Mouse (Mus musculus) midbrain, postnatal 0 days (tissue): ENCODE measurements around the gene Cpn1. TPM values are rescaled to one million over a fixed set of nuclear protein-coding genes. Genes with fewer than 3 reads are reported as not detected.

ENCODE experiments used
- ATAC-seq: fragments of 200-750 bp; cut with Nextera tagmentation; 2 replicates; pipeline ENCODE4 v1.8.0; 2017; ENCODE audit warnings: moderate number of reproducible peaks, mild to moderate bottlenecking, moderate TSS enrichment, moderate library complexity; ENCODE audit not compliant: low FRiP score
- DNase-seq: peaks from one replicate; pipeline ENCODE4 v3.0.0-alpha.2; 2015; ENCODE audit warnings: low spot score
- H3K27ac ChIP-seq: fragments of 300-500 bp; sonication (generic); 2 replicates; pipeline ENCODE4 v1.5.1; 2014; ENCODE audit warnings: low read depth, mild to moderate bottlenecking, low read length, mixed read lengths
- H3K27me3 ChIP-seq: fragments of 300-500 bp; sonication (generic); 2 replicates; pipeline ENCODE4 v1.6.1; 2014; ENCODE audit warnings: low read length, control low read depth, mixed read lengths; ENCODE audit not compliant: insufficient read depth
- H3K36me3 ChIP-seq: fragments of 300-500 bp; sonication (generic); 2 replicates; pipeline ENCODE4 v1.6.1; 2014; ENCODE audit warnings: low read length, control low read depth, mixed read lengths; ENCODE audit not compliant: insufficient read depth
- H3K4me1 ChIP-seq: fragments of 300-500 bp; sonication (generic); 2 replicates; pipeline ENCODE4 v1.6.1; 2014; ENCODE audit warnings: mild to moderate bottlenecking, control low read depth, antibody characterized with exemption, low read length, mixed read lengths; ENCODE audit not compliant: insufficient read depth
- H3K4me2 ChIP-seq: fragments of 300-500 bp; sonication (generic); 2 replicates; pipeline ENCODE4 v1.6.1; 2014; ENCODE audit warnings: low read depth, mild to moderate bottlenecking, low read length, mixed read lengths; ENCODE audit not compliant: poor library complexity, severe bottlenecking
- H3K4me3 ChIP-seq: fragments of 300-500 bp; sonication (generic); 2 replicates; pipeline ENCODE4 v1.5.1; 2014; ENCODE audit warnings: low read depth, mild to moderate bottlenecking, low read length, moderate library complexity
- H3K9ac ChIP-seq: fragments of 300-500 bp; sonication (generic); replicated peaks from 2 replicates; pipeline ENCODE4 v1.6.1; 2014; ENCODE audit warnings: mild to moderate bottlenecking, low read length, moderate library complexity, mixed read lengths; ENCODE audit not compliant: poor library complexity, severe bottlenecking
- H3K9me3 ChIP-seq: fragments of 300-500 bp; sonication (generic); 2 replicates; pipeline ENCODE4 v1.6.1; 2016; ENCODE audit warnings: low read length, control low read depth
- CTCF ChIP-seq: IDR thresholded peaks from 2 replicates; pipeline ENCODE4 v1.5.1; 2016; ENCODE audit warnings: antibody characterized with exemption, mild to moderate bottlenecking
- WGBS: fragments of 180-500 bp; shearing (Covaris S2); extraction: QIAGEN DNeasy Blood & Tissue Kit; methylation state at CpG from one replicate; pipeline ENCODE4 v1.1.7; 2014; 5-methylcytosine and 5-hydroxymethylcytosine counted together
- polyA plus RNA-seq: library from polyadenylated mRNA; unstranded; fragments of >200 nt; fragmentation: Nextera tagmentation; extraction: Ambion mirVana; gene quantifications from 2 replicates; pipeline ENCODE4 v1.2.1, GENCODE M21; 2015
- total RNA-seq: library from RNA; depleted of rRNA; stranded (reverse); fragments of >200 nt; gene quantifications from 2 replicates; pipeline ENCODE4 v1.2.3, GENCODE M21; 2014

Cpn1 gene
- total and polyA plus RNA-seq, 2 experiments from 2014 or later, result 0.27 to 0.48 TPM

GRCm38 (mm10) chr19:43949111-43949810, 37.1 kb downstream of the Cpn1 start:
- H3K9ac ChIP-seq, result no peak overlapping the region
- DNase-seq (no peak), ATAC-seq (no peak)
- no peaks in the 10 kb centered on the region for H3K4me1 ChIP-seq
- H3K4me3 ChIP-seq, result no peak overlapping the region
- TF ChIP-seq CTCF, result no peak
- no peaks in the 10 kb centered on the region for H3K27me3 ChIP-seq
- H3K4me2 ChIP-seq, result no peak overlapping the region
- 6% methylated on average over 12 of the region's 12 CpGs for WGBS
- no peaks in the 10 kb centered on the region for H3K9me3 ChIP-seq
- no peaks in the 10 kb centered on the region for H3K36me3 ChIP-seq
- no peak overlapping the region for H3K27ac ChIP-seq

GRCm38 (mm10) chr19:43944566-43944965, 41.8 kb downstream of the Cpn1 start:
- H3K9me3 ChIP-seq, result no peaks in the 10 kb centered on the region
- DNase-seq (no peak), ATAC-seq (no peak)
- H3K27ac ChIP-seq, result no peak overlapping the region
- no peaks in the 10 kb centered on the region for H3K36me3 ChIP-seq
- H3K9ac ChIP-seq, result no peak overlapping the region
- no peaks in the 10 kb centered on the region for H3K27me3 ChIP-seq
- H3K4me1 ChIP-seq, result no peaks in the 10 kb centered on the region
- no peak overlapping the region for H3K4me2 ChIP-seq
- no peak overlapping the region for H3K4me3 ChIP-seq
- WGBS, result 82% methylated on average over 8 of the region's 8 CpGs
- no peak for TF ChIP-seq CTCF

GRCm38 (mm10) chr19:43943076-43943475, 43.3 kb downstream of the Cpn1 start:
- no peak overlapping the region for H3K4me3 ChIP-seq
- no peaks in the 10 kb centered on the region; the same call in 1 of the 2 replicates for H3K4me1 ChIP-seq
- 81% methylated on average over 16 of the region's 16 CpGs for WGBS
- no peak for TF ChIP-seq CTCF
- no peaks in the 10 kb centered on the region for H3K27me3 ChIP-seq
- H3K27ac ChIP-seq, result no peak overlapping the region
- DNase-seq (no peak), ATAC-seq (no peak)
- H3K9ac ChIP-seq, result no peak overlapping the region
- no peaks in the 10 kb centered on the region for H3K9me3 ChIP-seq
- no peaks in the 10 kb centered on the region for H3K36me3 ChIP-seq
- no peak overlapping the region for H3K4me2 ChIP-seq

GRCm38 (mm10) chr19:43939769-43940689, 46.3 kb downstream of the Cpn1 start, which contains the start of gene Dnmbp:
Gene Dnmbp (minus strand): TSS chr19:43940191.
- WGBS, result 4% methylated on average over 68 of the region's 94 CpGs
- peak within 1 kb of the TSS; percentile 75 for H3K4me2 ChIP-seq
- no peaks in the 10 kb centered on the region for H3K9me3 ChIP-seq
- peak within 1 kb of the TSS; percentile 67 for H3K4me3 ChIP-seq
- TF ChIP-seq CTCF, result peak; percentile 78
- no peaks in the 10 kb centered on the region; the same call in 1 of the 2 replicates for H3K4me1 ChIP-seq
- DNase-seq, result peak; percentile 75
- peak within 1 kb of the TSS; percentile 73 for H3K9ac ChIP-seq
- peak; percentile 89 for ATAC-seq
- H3K27me3 ChIP-seq, result no peaks in the 10 kb centered on the region
- H3K27ac ChIP-seq, result 0 out of 2 replicates have a peak within 1 kb of the TSS, but pooled peaks have one; percentile 21
- H3K36me3 ChIP-seq, result no peaks in the 10 kb centered on the region

GRCm38 (mm10) chr19:43939171-43939768, 47.1 kb downstream of the Cpn1 start:
- Histone ChIP-seq H3K27ac (0 out of 2 replicates have a peak overlapping the region, but pooled peaks have one; percentile 21), H3K9me3 (no peaks in the 10 kb centered on the region), H3K9ac (peak overlapping the region; percentile 73), H3K27me3 (no peaks in the 10 kb centered on the region), H3K4me3 (peak overlapping the region; percentile 67), H3K4me1 (no peaks in the 10 kb centered on the region; the same call in 1 of the 2 replicates), H3K4me2 (peak overlapping the region; percentile 75), H3K36me3 (no peaks in the 10 kb centered on the region)
- no peak for TF ChIP-seq CTCF
- ATAC-seq, result no peak
- 27% methylated on average over 16 of the region's 16 CpGs for WGBS
- no peak for DNase-seq
